Comparison of ENCODE assay signal across 21 mouse cellular contexts in genomic region chr11:70643051-70643450, GRCm38 (mm10). TPM values are rescaled to one million over a fixed set of nuclear protein-coding genes. Genes with fewer than 3 reads are reported as not detected.
"Had no signal": no experiment of that assay in that cellular context is flagged by ENCODE, and none has a peak within 500 bp of the region (broad histone marks: within the 10 kb centered on the region; RNA-seq: fewer than 3 reads in every experiment).

No protein-coding gene starts in this region.

- H3K27me3 ChIP-seq: kidney, embryonic 15.5 days; lung, embryonic 15.5 days; midbrain, embryonic 12.5 days; neural tube, embryonic 13.5 days had no signal

- ATAC-seq: midbrain, embryonic 16.5 days had no signal

- H3K4me3 ChIP-seq: kidney, embryonic 15.5 days; left cerebral cortex, adult 2 months; lung, embryonic 15.5 days; midbrain, embryonic 12.5 days; myocyte; neural tube, embryonic 13.5 days had no signal

- DNase-seq: kidney, adult 8-10 months; kidney, postnatal 10 days; kidney, postnatal 36 days; layer of hippocampus, postnatal 36 days; lung, adult 18-20 months; lung, postnatal 10 days; lung, postnatal 36 days; retina, postnatal 1 day; right cerebral cortex, postnatal 25 days; thymus, adult 18-20 months; thymus, postnatal 36 days had no signal

- H3K9me3 ChIP-seq: kidney, embryonic 15.5 days; lung, embryonic 15.5 days; midbrain, embryonic 12.5 days; neural tube, embryonic 13.5 days had no signal

RNA-seq across cellular contexts. Expression of gene Gp1ba, which starts 4.1 kb away (rescaled TPM):
- total RNA-seq: layer of hippocampus, postnatal 10 days; layer of hippocampus, postnatal 36 days; left cerebral cortex, adult 2 months; left cerebral cortex, postnatal 10 days; left cerebral cortex, postnatal 36 days had no signal
